Mouse (Mus musculus) hindbrain, embryonic 15.5 days (tissue): ENCODE results near the gene Acad11. TPM values are rescaled to one million over a fixed set of nuclear protein-coding genes. Genes with fewer than 3 reads are reported as not detected.

Experiments used
- ATAC-seq: fragments of 200-750 bp; cut with Nextera tagmentation; 2 replicates; pipeline ENCODE4 v1.8.0; 2017; ENCODE audit warnings: low read depth, moderate number of reproducible peaks, moderate TSS enrichment; ENCODE audit not compliant: low FRiP score
- H3K27ac ChIP-seq: fragments of 300-500 bp; sonication (generic); replicated peaks from 2 replicates; pipeline ENCODE4 v1.5.1; 2015; ENCODE audit warnings: mild to moderate bottlenecking, inconsistent platforms
- H3K27me3 ChIP-seq: fragments of 300-500 bp; sonication (generic); 2 replicates; pipeline ENCODE4 v1.6.1; 2015; ENCODE audit warnings: control low read depth, inconsistent platforms
- H3K36me3 ChIP-seq: fragments of 300-500 bp; sonication (generic); 2 replicates; pipeline ENCODE4 v1.6.1; 2015; ENCODE audit warnings: control low read depth, inconsistent platforms
- H3K4me1 ChIP-seq: fragments of 300-500 bp; sonication (generic); replicated peaks from 2 replicates; pipeline ENCODE4 v1.6.1; 2015; ENCODE audit warnings: control low read depth, inconsistent platforms
- H3K4me2 ChIP-seq: fragments of 300-500 bp; sonication (generic); 2 replicates; pipeline ENCODE4 v1.6.1; 2015; ENCODE audit warnings: moderate library complexity, mild to moderate bottlenecking, inconsistent platforms
- H3K4me3 ChIP-seq: fragments of 300-500 bp; sonication (generic); 2 replicates; pipeline ENCODE4 v1.5.1; 2015; ENCODE audit warnings: mild to moderate bottlenecking, inconsistent platforms
- H3K9ac ChIP-seq: fragments of 300-500 bp; sonication (generic); 2 replicates; pipeline ENCODE4 v1.6.1; 2015; ENCODE audit warnings: inconsistent platforms
- H3K9me3 ChIP-seq: fragments of 300-500 bp; sonication (generic); 2 replicates; pipeline ENCODE4 v1.6.1; 2016; ENCODE audit warnings: control low read depth, inconsistent platforms
- WGBS: fragments of 180-500 bp; shearing (Covaris S2); methylation state at CpG from one replicate; pipeline ENCODE4 v1.1.7; 2015; 5-methylcytosine and 5-hydroxymethylcytosine counted together
- polyA plus RNA-seq: library from polyadenylated mRNA; unstranded; fragments of >200 nt; fragmentation: Nextera tagmentation; extraction: Ambion mirVana; gene quantifications from 2 replicates; pipeline ENCODE4 v1.2.1, GENCODE M21; 2015

Gene Acad11
- polyA plus RNA-seq, 1 experiment from 2014 or later = 8.1 TPM

- Histone ChIP-seq H3K4me1 (no peaks in the 10 kb centered on the region), H3K27me3 (no peaks in the 10 kb centered on the region), H3K9me3 (no peaks in the 10 kb centered on the region), H3K36me3 (peaks cover 43% of the 10 kb centered on the region), H3K9ac (no peak overlapping the region), H3K4me3 (no peak overlapping the region), H3K4me2 (no peak overlapping the region), H3K27ac (no peak overlapping the region)
- WGBS = 91% methylated on average over 4 of the region's 4 CpGs
- ATAC-seq = no peak
Observed at GRCm38 (mm10) chr9:104043676-104044075, 19.5 kb upstream of the Acad11 start.

GRCm38 (mm10) chr9:104051028-104051427 lies 12.1 kb upstream of the Acad11 start:
- Histone ChIP-seq H3K27ac (no peak overlapping the region), H3K36me3 (peaks cover 91% of the 10 kb centered on the region), H3K9ac (no peak overlapping the region), H3K4me2 (no peak overlapping the region), H3K4me1 (no peaks in the 10 kb centered on the region), H3K27me3 (no peaks in the 10 kb centered on the region), H3K9me3 (no peaks in the 10 kb centered on the region), H3K4me3 (no peak overlapping the region)
- no peak for ATAC-seq
- 96% methylated on average over 6 of the region's 6 CpGs for WGBS

- Histone ChIP-seq H3K27ac (peak within 1 kb of the TSS; percentile 80), H3K4me2 (peak within 1 kb of the TSS; percentile 94), H3K27me3 (no peaks in the 10 kb centered on the region), H3K4me1 (peaks cover 27% of the 10 kb centered on the region), H3K9me3 (no peaks in the 10 kb centered on the region), H3K4me3 (peak within 1 kb of the TSS; percentile 84), H3K36me3 (peaks cover 24% of the 10 kb centered on the region), H3K9ac (peak within 1 kb of the TSS; percentile 85)
- ATAC-seq = peak; percentile 82
- WGBS = under 1% methylated on average over 59 of the region's 59 CpGs
Observed at GRCm38 (mm10) chr9:104062430-104063243, 540 bp upstream of the Acad11 start, which contains the start of gene Uba5. Gene Uba5, minus strand, starts transcription at chr9:104063134.

GRCm38 (mm10) chr9:104064571-104064970 lies 1.4 kb downstream of the Acad11 start:
- peaks cover 11% of the 10 kb centered on the region for H3K36me3 ChIP-seq
- no peak overlapping the region for H3K4me2 ChIP-seq
- no peaks in the 10 kb centered on the region for H3K27me3 ChIP-seq
- no peaks in the 10 kb centered on the region for H3K9me3 ChIP-seq
- no peak overlapping the region for H3K4me3 ChIP-seq
- H3K27ac ChIP-seq = no peak overlapping the region
- peaks cover 27% of the 10 kb centered on the region for H3K4me1 ChIP-seq
- no peak overlapping the region for H3K9ac ChIP-seq
- no peak for ATAC-seq
- 43% methylated on average over 1 of the region's 1 CpGs for WGBS

GRCm38 (mm10) chr9:104070241-104070640 lies 7.1 kb downstream of the Acad11 start:
- WGBS = 78% methylated on average over 4 of the region's 4 CpGs
- Histone ChIP-seq H3K27me3 (no peaks in the 10 kb centered on the region), H3K9me3 (no peaks in the 10 kb centered on the region), H3K4me1 (no peaks in the 10 kb centered on the region), H3K9ac (no peak overlapping the region), H3K4me3 (no peak overlapping the region), H3K36me3 (no peaks in the 10 kb centered on the region), H3K4me2 (no peak overlapping the region), H3K27ac (no peak overlapping the region)
- no peak for ATAC-seq

GRCm38 (mm10) chr9:104070863-104071604 lies 7.9 kb downstream of the Acad11 start:
- 81% methylated on average over 8 of the region's 8 CpGs for WGBS
- no peak overlapping the region for H3K4me2 ChIP-seq

GRCm38 (mm10) chr9:104075808-104076207 lies 12.6 kb downstream of the Acad11 start:
- Histone ChIP-seq H3K4me2 (no peak overlapping the region), H3K9ac (no peak overlapping the region), H3K4me3 (no peak overlapping the region), H3K4me1 (no peaks in the 10 kb centered on the region), H3K27ac (no peak overlapping the region), H3K27me3 (no peaks in the 10 kb centered on the region), H3K9me3 (no peaks in the 10 kb centered on the region), H3K36me3 (no peaks in the 10 kb centered on the region)
- WGBS = 75% methylated on average over 2 of the region's 2 CpGs
- no peak for ATAC-seq

More at GRCm38 (mm10) chr9:104070863-104071604, 7.9 kb downstream of the Acad11 start:
- ATAC-seq = no peak
- no peak overlapping the region for H3K27ac ChIP-seq
- no peak overlapping the region for H3K4me3 ChIP-seq
- H3K27me3 ChIP-seq = no peaks in the 10 kb centered on the region
- no peaks in the 10 kb centered on the region for H3K9me3 ChIP-seq
- no peaks in the 10 kb centered on the region for H3K36me3 ChIP-seq
- H3K9ac ChIP-seq = no peak overlapping the region
- H3K4me1 ChIP-seq = no peaks in the 10 kb centered on the region

GRCm38 (mm10) chr9:104078780-104079179 lies 15.6 kb downstream of the Acad11 start:
- Histone ChIP-seq H3K4me1 (no peaks in the 10 kb centered on the region), H3K27ac (no peak overlapping the region), H3K9ac (no peak overlapping the region), H3K4me2 (no peak overlapping the region), H3K27me3 (no peaks in the 10 kb centered on the region), H3K4me3 (no peak overlapping the region), H3K9me3 (no peaks in the 10 kb centered on the region), H3K36me3 (no peaks in the 10 kb centered on the region)
- WGBS = 100% methylated on average over 1 of the region's 1 CpGs
- ATAC-seq = no peak

GRCm38 (mm10) chr9:104079379-104079778 lies 16.2 kb downstream of the Acad11 start:
- Histone ChIP-seq H3K4me3 (no peak overlapping the region), H3K4me1 (no peaks in the 10 kb centered on the region), H3K36me3 (0 out of 2 replicates have a peak, but pooled peaks cover under 1% of the 10 kb centered on the region), H3K9me3 (no peaks in the 10 kb centered on the region), H3K27ac (no peak overlapping the region), H3K9ac (no peak overlapping the region), H3K27me3 (no peaks in the 10 kb centered on the region), H3K4me2 (no peak overlapping the region)
- no peak for ATAC-seq
- 60% methylated on average over 5 of the region's 5 CpGs for WGBS

- Histone ChIP-seq H3K4me3 (no peak overlapping the region), H3K9me3 (no peaks in the 10 kb centered on the region), H3K4me1 (no peaks in the 10 kb centered on the region), H3K27ac (no peak overlapping the region), H3K4me2 (no peak overlapping the region), H3K9ac (no peak overlapping the region), H3K36me3 (0 out of 2 replicates have a peak, but pooled peaks cover 5% of the 10 kb centered on the region), H3K27me3 (no peaks in the 10 kb centered on the region)
- ATAC-seq = no peak
- WGBS = 86% methylated on average over 3 of the region's 3 CpGs
Observed at GRCm38 (mm10) chr9:104080038-104080437, 16.9 kb downstream of the Acad11 start.

GRCm38 (mm10) chr9:104085730-104086429 lies 22.7 kb downstream of the Acad11 start:
- H3K27ac ChIP-seq = no peak overlapping the region
- no peak overlapping the region for H3K9ac ChIP-seq
- no peak for ATAC-seq
- H3K4me3 ChIP-seq = no peak overlapping the region
- WGBS = 65% methylated on average over 4 of the region's 4 CpGs
- H3K36me3 ChIP-seq = 0 out of 2 replicates have a peak, but pooled peaks cover 5% of the 10 kb centered on the region
- H3K27me3 ChIP-seq = no peaks in the 10 kb centered on the region
- no peaks in the 10 kb centered on the region for H3K4me1 ChIP-seq
- H3K9me3 ChIP-seq = no peaks in the 10 kb centered on the region
- no peak overlapping the region for H3K4me2 ChIP-seq
